Mouse (Mus musculus) hematopoietic stem cell, adult 5-6 weeks (primary cell): ENCODE data around the gene Pvr. TPM values are rescaled to one million over a fixed set of nuclear protein-coding genes. Genes with fewer than 3 reads are reported as not detected.
A peak's percentile ranks its signal among the peaks of the same experiment; 100 is the strongest.

Source experiments
- ATAC-seq, 2 experiments: fragments of 125-278 bp in 1 of 2; replicated peaks in 1 of 2; 2 replicates each; pipeline ENCODE4 v1.8.0; 2016 to 2017; ENCODE audit warnings: inconsistent platforms in 2 of 2, mild to moderate bottlenecking in 2 of 2, moderate number of reproducible peaks in 2 of 2, low read depth in 1 of 2, moderate TSS enrichment in 1 of 2; ENCODE audit not compliant: low FRiP score in 2 of 2, poor library complexity in 2 of 2, severe bottlenecking in 2 of 2, insufficient read depth in 1 of 2, low TSS enrichment in 1 of 2
- total RNA-seq: library from RNA; stranded (forward); fragments of 172-1452, 232-1000 nt; gene quantifications from 2 replicates; pipeline ENCODE4 v1.2.3, GENCODE M21; 2017

Pvr gene
- 11.1 and 13.4 TPM in 2 replicates for total RNA-seq

GRCm38 (mm10) chr7:19920506-19921261, at the start of gene Pvr:
TSS of gene Pvr (minus strand) at chr7:19921160.
- peak; percentile 60 to 70 for ATAC-seq

DNA sequence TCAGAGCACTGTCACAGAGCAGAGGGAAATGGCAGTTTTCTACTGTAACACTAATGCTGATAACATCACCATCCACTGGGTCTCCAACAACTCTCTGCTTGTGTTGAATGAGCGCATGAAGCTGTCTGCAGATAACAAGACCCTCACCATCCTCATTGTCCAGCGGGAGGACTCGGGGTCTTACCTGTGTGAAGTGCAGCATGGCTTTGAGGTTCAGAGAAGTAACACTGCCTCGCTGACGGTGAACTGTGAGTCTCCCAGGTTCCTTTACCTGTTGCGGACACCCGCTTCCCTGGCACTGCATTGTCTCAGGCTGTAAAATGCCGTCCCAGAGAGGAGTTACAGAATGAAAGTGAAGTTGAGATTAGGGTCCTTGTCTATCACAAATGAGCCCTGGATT, 49.2 kb upstream of the Pvr start:
- ATAC-seq, result no peak

DNA sequence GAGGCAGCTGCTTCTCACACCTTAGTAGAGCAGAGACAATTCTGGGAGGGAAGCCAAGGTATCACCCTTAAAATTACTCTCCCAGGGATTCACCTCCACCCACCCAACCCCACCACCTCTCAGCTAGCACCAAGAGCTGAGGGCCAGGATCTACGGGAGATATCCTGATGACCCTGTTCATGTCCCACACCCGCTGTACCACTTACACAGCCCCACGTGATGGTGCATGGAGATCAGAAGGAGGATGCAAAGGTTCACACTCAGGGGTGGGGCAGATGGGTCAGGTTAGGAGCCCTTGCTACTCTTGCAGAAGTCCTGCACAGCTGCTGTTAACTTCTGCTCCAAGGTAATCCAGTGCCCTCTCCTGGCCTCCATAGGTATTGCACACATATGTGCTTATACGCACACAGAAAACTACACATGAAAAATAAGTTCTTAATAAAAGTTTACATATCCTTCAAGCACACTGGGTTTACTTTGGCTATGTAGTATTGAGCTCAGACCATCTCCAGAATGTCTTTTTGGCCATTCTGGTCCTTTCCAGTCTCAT, 48.7 kb upstream of the Pvr start:
- no peak for ATAC-seq

- no peak for ATAC-seq
Observed at GRCm38 (mm10) chr7:19969106-19969505, 48.1 kb upstream of the Pvr start.

DNA sequence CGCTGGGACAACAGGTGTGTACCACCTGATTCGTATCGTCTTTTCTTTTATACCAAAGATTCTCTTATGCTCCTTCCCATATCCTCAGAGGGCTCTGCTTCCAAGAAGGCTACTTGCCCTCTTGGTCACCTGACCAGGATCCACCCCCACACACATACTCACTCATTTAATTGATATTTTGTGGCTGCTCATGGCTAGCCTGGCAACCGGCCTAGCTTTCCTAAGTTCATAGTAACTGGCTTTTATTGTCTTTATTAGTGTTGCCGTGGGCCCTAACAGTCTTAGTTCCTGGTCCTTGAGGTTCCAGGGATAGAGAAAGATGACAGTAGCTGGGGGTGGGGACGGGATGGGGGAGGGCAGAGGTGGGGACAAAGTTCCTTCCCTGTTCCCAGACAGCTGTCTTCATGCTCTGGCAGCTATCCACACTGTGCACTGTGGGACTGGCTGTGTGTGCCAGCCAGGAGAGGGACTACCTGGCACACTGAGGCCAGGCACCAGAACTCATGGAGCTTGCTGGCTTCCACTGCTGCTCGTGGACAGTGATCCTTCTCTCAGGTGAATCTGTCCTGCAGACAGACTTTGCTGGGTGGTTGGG, 44.1 kb upstream of the Pvr start, which contains the start of gene Ceacam20:
TSS of gene Ceacam20 (plus strand) at position 428 of the 595 bp plus-strand sequence.
- ATAC-seq, result no peak

GRCm38 (mm10) chr7:19962423-19962822, 41.5 kb upstream of the Pvr start:
- ATAC-seq, result no peak

- ATAC-seq, result peak; percentile 74 to 87; a peak in 3 of 4 replicates
Observed at GRCm38 (mm10) chr7:19956341-19956781, 35.4 kb upstream of the Pvr start.

DNA sequence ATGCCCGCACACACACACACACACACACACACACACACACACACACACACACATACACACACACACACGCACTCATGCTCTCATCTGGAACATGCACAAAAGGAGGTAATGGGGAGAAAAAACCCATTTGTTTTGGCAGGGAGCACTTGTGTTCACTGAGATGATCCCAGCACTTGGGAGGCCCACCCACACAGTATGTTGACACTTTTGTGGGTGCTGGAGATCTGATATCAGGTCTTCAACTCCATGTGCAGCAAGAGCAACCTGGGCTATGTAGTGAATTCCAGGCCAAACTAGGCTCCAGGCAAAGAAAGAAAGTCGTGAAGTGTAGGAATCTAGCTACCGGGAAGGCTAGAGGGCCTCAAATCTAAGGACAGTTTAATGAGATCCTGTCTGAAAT, 34.9 kb upstream of the Pvr start:
- ATAC-seq, result no peak

- no peak for ATAC-seq
Observed at GRCm38 (mm10) chr7:19953054-19953453, 32.1 kb upstream of the Pvr start.

DNA sequence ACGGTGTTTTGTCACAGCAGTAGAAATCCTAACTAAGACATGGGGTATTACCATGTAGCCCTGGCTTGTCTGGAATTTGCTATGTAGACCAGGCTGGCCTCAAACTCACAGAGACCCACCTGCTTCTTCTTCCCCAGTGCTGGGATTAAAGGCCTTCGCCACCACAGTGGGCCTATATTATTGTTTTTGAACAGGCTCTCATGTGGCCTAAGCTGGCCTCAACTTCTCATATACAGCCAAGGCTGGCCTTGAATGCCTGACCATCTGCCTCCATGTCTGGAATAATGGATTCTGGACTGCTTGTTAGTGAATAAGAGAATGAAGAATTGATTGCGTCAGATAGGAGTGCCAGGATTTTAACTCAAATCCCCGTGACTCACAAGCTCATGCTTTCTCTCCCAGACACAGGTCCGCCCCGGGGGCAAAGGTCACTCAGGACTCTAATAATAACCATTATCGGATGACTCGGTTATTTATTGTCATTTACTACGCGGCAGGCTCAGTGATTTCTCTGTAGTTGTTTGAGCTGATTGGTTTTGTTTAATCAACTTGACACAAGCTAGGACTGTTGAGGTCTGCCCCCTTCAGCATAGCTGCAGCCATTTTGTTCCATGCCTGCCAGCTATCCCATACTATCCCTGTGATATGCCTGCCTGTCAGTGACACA, 31.5 kb upstream of the Pvr start:
- no peak for ATAC-seq

DNA sequence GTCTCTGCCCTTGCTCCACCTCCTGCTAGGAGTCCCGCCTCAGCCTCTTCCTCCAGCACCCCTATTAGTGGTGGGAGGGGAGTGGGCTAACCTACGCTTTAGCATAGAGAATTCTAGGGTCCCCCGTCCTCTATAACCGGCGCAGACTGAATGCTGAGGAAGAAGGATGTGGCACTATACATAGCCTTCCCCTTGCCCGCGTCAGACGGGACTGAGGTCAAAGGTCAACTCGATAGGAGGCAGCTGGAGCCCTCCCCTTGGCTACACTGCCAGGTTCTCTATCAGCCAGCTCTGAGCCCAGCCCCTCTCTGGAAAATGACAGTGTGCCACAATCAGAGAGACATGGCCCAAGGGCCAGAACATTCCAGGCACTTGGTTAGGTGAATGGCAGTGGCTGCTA, 29.6 kb upstream of the Pvr start, which contains the start of gene Igsf23:
TSS of gene Igsf23 (minus strand) at position 168 of the 400 bp plus-strand sequence.
- ATAC-seq, result no peak

DNA sequence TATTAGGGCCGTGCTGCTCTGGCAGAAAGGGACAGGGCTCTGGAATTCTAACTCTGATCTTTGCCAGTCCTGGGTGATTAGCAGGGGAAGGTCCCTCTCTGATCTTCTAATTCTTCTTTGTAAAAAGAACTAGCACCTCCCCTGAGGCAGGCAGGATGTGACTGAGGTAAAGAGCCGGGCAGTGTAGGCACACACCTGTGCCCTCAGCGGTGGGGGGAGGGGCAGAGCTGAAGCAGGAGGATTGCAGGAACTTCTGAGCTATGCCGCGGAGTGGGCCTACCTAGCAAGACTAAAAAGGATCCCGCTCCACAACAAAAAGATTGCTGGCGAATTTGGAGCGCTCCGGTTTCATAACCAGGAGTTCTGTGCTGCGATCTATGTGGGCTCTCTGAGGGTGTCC, 29.0 kb upstream of the Pvr start:
- no peak for ATAC-seq

GRCm38 (mm10) chr7:19948956-19949355, 28.0 kb upstream of the Pvr start:
- ATAC-seq, result no peak

GRCm38 (mm10) chr7:19945821-19946515, 25.0 kb upstream of the Pvr start:
- ATAC-seq, result peak in 1 of 2 experiments; percentile 44; a peak in 1 of 4 replicates

- peak in 1 of 2 experiments; percentile 43; a peak in 2 of 4 replicates for ATAC-seq
Observed at GRCm38 (mm10) chr7:19945201-19945600, 24.2 kb upstream of the Pvr start.

GRCm38 (mm10) chr7:19944709-19945108, 23.7 kb upstream of the Pvr start:
- ATAC-seq, result no peak

GRCm38 (mm10) chr7:19940256-19940655, 19.3 kb upstream of the Pvr start:
- no peak for ATAC-seq
